Mouse (Mus musculus) 3134 (cell line): ENCODE data around the gene Spin1.

ENCODE experiments used
- DNase-seq: peaks from one replicate; pipeline ENCODE4 v3.0.0-alpha.2; 2011; ENCODE audit warnings: low spot score; ENCODE audit not compliant: insufficient read length; ENCODE audit errors: extremely low read depth

The Spin1 gene

DNA sequence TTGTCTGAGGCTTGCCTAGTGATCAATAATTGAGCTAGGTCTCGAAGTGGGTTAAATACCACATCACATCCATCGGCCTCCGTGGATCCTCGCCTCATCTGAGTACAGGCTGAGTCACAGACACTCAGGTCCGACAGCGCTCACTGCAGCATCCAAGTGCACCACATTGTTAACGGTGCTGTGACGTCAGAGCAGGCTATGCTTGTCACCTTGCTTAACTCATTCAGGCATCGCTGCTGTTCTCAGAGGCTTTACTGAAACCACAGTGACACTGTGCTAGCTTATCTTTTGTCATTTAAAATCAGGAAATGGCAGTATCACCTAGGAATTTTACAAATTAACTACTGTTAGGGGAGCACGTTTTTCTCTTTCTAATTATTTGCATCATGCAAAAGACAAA is 30.5 kb downstream of the Spin1 start:
- DNase-seq, result no peak

DNA sequence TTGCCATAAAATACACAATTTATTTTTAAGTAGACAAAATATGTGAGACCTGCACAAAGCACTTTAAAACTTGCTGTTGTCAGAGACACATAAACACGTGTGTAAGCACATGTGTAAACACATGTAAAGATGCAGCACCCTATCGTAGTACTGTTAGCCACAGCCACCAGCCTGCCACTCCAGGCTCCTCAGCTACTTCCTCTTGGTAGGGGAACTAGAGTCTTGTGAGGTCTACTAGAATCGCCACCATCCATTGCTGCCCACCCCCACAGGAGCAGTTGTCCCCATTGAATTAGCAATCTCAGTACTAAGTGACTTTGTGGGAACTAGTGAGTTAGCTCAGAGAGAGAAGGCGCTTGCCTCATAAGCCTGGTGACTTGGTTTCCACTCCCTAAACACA is 35.6 kb downstream of the Spin1 start:
- DNase-seq, result no peak

DNA sequence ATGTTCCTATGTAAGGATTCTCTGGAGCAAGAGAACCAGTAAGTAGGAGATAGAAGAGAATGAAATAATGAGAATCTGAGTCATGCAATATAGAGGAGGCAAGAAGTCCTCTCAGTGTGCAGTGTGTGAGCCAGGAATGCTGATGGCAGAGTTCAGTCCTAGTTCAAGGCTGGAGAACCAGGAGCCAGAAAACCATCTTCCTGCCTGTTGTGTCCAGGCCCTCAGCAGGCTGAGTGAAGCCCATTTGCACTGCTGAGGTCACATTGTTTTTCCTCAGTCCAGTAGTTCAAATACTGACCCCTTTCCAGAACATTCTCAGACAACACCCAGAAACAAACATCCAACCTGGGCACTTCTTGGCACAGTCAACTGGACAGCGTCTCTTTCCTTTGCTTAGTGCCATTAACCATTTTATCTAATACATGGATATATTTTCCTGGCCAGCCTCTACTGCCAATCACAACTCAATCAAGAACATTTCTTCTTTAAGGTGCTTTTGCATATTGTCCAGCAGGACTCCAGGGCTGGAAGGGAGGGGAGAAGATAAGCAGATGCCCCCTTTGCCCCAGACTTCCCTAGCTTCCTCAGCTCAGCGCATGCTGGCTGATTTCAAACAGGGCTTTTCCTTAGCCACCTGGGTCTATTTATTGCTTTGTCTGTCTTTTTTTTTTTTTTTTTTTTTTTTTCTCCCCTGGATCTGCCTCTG is 36.5 kb downstream of the Spin1 start:
- no peak for DNase-seq

DNA sequence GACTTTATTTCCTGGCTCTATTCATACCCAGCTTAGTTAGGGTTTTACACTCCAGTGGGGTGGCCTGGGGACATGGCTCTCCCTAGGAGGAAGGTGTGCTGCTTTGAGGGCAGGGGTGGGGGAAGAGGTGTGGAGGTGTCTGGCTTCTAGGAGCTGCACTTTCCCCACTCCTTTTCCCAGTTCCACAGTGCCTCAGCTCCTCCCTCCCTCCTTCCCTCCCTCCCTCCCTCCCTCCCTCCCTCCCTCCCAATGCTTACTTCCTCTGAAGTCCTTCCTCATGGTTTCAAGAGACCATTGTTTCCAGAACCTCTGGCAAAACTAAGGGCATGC is 37.0 kb downstream of the Spin1 start:
- no peak for DNase-seq

DNA sequence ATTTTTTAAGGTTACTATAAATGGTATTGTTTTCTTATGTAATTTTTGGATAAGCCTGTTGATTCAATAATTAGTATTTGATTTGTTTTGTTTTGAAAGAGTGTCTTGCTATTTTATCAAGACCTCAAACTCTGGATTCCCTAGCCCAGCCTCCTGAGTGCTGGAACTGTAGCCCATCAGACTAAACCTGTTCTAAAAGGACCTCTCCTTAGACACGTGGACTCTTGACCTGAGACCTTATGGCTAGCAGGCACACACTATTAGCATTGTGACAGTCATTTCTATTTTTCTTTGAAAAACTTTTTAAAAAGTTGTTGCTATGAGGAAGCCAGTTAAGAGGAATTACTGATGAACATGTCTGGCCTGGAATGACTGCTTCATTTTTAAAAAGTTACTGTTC is 46.4 kb downstream of the Spin1 start:
- no peak for DNase-seq

DNA sequence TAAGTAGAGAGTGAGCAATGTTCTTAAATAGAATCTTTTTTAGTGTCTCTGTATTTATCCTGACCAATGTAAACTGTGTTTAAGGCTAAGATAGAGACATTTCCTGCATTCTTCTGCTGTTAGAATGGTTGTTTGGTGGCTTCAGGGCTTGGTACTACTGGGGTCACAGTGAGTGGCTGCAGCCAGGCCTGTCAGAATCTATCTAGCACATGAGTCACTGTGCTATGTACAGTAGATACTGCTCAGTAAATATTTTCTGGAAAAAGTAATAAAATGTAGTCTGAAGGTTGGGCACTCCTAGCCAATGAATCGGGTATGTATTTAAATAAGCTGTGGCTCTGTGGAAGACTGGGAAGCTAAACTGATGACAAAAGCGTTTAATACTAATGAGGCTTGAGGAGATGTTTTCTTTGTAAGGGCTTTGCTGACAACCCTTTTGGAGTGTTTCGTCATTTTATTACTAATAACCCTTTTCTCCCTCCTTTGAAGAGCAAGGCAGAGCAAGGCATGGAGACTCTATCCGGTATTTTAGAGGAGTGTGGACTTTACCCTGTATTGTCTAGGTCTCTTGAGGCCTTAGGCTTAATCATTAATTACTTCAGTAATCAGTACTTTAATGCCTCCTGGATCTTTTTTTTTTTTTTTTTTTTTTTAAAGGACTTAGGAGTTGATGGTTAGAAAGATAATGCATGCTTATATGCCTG is 52.4 kb downstream of the Spin1 start:
- no peak for DNase-seq

DNA sequence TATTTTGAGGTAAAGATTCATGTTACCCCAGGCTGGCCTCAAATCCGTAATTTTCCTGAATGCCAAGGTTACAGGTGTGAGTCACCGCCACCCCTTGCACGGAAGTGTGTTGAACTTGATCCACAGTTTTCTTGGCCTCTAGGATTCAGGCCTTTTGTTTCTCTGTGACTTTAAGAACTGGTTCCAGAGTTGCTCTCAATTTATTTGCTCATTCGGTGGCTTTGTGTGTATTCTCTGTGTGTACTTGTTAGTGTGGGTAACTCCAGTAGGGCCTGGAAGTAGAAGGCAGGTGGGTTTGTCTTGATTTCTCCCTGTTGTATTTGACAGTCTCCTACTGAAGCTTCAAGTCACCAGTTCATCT is 53.0 kb downstream of the Spin1 start:
- no peak for DNase-seq

DNA sequence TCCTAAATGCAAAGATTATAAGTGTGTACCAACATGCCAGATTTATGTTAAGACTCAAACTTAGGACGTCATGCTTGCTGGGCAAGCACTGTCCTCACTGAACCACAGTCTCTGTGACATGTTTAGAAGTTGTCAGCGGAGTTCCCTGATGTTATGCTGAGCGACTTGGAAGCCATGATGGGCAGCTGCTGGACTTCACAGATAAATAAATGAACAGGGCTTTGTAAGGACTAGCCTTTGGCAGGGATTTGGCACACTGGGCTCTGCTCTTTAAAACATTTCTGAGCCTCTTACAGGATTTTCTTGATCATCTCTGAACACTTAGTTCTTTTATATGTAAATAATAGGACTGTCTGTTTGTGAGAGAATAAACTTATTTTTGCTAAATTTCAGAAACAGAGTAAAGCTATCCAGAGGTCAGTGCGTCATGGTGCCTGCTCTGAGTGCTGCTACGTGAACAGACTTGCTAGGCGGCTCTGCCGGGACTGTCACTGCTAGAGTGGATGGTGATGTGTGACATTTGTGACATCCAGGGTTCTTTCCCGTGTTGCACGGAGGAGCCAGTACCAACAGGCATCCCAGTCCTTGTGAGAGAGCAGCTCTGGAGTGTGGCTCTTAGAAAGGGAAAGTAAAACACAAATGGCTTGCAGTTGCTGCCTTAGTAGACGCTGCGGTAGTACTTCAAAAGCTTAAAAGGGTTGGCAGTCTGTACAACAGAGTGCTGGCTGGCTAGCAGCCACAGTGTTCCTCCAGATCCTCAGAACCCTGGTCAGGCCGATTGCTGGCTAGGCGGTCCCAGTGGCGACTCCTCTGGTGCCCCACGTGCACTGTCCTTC is 54.7 kb downstream of the Spin1 start:
- no peak for DNase-seq

DNA sequence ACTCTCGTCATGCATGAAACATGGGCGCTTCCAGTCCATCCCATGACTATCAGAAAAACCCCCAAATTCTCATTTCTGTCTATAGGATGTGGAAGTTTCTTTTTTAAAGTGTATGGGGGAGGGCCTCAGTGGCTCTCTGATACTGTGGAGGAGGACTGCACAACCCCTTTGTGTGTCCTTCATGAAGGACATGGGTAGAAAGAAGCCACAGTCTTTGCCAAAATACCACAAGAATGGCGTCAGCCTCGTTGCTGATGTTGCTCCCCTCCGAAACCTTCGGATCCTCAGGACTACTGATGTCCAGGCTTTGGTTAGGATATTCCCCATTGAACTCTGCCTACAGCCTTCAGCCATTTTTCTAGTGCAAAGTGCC is 55.3 kb downstream of the Spin1 start:
- no peak for DNase-seq

DNA sequence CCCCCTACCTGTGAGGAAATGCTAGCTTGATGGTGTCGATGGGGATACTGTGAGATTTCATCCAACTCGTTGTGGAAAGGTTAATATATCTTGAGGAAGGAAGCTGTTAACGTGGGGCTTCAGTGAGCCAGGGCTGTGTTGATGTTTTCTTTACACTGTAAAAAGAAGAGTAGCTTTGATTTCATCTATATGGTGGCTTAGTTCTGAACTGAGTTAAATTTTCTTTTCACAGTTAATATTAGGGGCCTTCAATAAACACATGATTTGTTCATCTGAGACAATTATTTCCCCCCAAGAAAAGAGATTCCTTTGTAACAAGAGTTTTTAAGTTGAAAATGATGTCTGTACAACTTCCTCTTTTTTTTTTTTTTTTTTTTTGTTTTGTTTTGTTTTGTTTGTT is 56.6 kb downstream of the Spin1 start:
- no peak for DNase-seq

DNA sequence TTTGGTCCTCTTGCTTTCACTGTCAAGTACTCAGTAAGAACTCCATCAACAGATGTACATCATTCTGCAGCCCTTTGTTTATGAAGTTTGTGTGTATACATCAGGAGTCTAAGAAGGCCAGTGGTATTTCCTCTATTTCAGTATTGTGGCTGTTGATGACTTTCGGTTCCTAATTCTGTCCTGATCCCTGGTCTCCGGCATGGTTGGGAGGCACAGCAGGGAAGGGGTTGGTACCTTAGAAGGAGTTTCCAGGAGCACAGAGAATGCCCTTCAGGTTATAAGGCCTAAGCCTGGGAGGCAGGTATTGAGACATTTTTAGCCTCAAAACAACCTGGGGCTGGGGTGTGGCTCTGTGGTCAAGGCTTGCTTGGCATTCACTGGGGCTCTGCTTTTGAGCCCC is 61.0 kb downstream of the Spin1 start:
- DNase-seq, result no peak

DNA sequence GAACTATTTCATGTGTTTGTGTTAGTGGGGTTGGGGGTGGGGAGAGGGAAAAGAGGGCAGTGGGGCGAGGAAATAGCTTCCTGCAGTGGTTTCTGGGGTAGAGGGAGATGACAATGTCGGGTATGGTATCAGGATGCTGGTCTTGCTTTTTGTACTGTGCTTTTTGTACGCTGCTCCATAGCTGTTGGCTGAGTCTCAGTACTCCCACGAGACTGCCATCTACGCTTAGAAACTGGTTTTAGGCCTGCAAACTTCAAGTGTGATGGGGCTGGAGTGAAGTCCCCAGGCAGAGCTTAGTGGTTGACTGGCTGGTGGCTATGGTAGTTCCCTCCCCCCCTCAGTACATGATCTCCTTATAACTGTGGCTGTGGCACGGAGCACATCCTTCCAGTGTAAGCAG is 61.6 kb downstream of the Spin1 start:
- no peak for DNase-seq

DNA sequence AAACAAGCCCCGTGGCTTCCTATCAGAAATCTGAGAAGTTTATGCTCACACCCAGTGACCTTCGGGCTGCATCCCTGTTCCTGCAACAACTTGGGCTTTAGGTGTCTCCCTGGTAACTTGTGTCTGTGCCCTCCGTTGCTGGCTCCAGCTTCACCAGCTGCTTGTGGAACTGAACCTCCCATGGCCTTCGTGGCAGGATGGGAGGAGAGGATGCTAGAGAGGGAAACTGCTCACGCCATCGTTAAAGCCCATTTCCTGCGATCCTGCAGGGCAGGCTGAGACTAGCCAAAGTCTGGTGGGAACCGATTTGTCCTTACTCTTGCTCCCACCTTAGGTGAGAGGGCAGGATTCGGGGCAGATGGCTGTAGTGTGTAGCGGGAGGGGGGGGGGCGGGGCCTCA is 66.0 kb downstream of the Spin1 start:
- no peak for DNase-seq

DNA sequence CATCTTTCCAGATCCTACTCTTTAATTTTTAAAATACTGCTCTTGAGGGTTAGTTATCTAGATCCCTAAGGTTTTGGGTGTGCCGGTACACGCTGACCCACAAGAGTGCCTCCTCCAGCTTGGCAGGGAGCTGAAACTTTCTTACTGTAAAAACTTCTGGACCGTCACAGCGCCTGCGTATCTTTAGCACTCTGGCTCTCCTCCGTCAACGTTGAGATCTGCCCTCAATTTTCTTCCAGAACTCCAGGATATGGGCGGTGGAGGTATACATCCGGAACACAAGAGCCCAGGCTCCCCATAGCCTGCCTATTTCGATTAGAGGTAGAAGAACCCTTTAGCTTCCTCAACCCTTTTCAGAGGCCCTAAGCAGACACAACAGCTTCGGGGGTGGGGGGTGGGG is 69.5 kb downstream of the Spin1 start:
- no peak for DNase-seq

DNA sequence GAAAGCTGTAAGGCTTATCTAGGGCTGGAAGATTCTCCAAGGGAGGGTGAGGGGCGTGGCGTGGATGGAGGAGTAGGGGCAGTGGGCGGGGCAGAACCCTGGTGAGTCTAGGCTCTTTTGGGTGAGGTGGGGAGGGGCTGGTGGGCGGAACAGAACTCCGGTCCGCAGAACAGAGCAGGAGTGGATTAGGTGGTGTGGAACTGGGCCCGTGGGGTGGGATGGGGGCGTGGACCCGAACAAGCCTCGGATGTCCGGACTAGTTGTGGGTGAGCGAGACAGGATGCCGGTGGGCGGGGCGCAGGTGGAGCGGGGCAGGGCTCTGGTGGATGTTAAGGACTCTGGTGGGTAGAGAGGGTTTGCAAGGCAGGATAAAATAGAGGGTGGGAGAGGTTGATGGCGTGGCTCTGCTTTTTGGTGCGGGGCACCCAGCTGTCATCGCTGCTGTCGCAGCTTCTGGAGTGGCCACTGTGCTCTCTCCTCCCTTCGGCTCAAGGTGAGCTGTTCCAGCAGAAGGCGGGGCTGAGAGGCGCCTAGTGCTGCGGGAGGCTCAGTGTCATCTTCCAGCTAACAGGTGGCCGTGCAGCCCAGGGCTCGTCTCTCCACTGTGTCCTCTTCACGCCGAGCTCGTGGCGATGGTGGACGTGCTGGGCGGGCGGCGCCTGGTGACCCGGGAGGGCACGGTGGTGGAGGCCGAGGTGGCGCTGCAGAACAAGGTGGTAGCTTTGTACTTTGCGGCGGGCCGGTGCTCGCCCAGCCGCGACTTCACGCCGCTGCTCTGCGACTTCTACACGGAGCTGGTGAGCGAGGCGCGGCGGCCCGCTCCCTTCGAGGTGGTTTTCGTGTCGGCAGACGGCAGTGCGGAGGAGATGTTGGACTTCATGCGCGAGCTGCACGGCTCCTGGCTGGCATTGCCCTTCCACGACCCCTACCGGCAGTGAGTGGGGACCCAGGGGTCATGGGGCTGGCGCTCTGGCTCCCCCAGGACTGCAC is 70.3 kb downstream of the Spin1 start, which contains the start of gene Nxnl2:
TSS of gene Nxnl2 (plus strand) at position 332 of the 990 bp plus-strand sequence.
- no peak for DNase-seq

DNA sequence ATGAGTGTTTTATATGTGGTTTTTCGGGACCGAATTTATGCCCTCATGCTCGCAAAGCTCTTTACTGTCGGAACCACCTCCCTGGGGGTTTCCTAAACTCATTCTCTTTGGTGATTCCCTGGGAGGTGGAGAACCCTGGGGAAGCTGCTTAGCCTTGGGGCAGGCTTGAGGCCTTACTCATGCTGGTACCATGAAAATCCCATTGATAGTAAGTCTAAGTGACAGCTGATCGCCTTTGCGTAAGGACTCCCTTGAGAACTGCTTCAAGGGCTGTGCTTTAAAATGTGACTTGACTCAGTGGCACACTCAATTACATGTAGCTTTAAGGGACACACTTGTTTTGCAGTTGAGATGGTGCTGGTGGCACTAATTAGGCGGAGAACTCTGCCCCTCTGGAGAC is 71.9 kb downstream of the Spin1 start:
- DNase-seq, result no peak

DNA sequence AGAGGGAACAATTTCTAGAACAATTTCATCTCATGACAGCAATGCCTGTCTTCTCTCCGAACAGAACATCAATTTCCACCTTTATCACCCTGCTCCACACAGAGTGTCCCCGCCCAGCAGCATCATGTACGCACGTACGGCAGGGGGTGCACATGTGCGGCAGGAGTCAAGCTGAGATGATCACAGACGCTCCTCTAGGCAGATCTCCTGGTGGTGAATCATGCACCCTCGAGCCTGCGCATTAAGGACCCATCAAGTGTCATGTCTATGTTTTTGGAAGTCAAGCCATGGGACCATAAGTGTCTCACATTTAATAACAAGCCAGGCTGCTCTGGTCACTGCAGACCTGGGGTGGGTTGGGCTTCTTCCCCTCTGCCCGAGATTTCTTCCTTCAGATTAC is 78.3 kb downstream of the Spin1 start:
- no peak for DNase-seq

DNA sequence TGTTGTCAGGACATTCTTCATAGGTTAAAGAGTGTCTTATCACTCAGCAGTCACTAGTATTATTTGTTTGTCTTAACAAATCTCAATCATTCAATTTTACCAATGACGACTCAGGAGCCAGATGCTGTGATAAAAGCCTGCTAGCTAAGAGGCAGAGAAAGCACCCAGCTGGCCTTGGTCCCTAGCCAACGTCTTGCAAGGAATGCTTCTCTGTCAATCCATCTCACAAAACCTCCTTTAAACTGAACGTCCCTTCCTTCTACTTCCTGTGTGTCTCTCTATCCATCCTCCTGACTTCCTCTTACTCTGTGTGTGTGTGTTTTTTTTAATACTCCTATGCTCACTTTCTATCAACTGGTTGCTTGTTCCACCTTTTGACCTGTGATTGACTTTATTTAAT is 78.7 kb downstream of the Spin1 start:
- DNase-seq, result no peak

DNA sequence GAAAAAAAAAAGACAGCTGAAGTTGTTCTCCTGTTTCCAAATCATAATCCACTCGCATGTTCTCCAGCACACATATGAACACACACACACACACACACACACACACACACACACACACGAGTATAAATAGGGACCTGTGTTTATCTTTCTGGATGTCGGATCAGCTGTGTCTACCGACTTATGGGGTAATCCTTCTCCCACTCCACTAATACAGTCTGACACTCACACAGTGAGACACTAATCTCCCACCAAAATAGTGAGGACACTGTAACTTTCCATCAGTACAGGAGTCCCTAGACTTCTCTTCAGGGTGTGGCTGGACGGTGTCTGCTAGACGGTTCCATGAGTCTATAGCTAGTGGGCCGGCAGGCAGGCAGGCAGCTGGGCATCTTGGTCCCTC is 81.6 kb downstream of the Spin1 start:
- DNase-seq, result no peak

DNA sequence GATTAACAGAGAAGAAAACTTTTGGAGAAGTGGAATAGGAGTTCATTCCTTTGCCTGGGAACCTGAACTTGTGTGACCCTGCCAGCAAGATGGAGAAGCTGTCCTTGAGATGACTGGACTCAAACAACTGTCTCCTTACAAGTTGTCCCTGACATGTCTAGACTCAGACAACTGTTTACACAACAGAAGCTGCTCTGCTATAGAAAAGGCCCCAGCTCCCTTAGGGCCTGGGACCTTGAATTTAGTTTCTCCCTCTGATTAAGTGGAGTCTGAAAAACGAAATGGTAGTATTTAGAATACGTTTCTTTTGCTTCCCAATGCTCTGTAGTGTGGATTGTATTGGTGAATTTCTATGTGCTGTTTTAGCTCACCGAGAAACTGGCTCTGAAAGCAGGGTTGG is 84.2 kb downstream of the Spin1 start:
- no peak for DNase-seq

DNA sequence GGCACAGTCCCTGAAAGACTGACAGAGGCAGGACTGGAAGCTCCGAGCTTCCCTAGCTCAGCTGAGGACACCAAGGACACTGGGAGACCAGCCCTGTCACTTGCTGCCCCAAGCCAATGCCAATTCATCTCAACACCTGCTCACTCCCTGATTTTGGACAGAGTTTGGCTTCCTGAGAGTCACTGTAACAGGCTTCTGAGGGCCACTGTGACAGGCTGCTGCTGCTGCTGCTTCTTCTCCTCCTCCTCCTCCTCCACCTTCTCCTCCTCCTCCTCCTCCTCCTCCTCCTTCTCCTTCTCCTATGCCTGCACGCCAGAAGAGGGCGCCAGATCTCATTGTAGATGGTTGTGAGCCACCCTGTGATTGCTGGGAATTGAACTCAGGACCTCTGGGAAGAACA is 89.7 kb downstream of the Spin1 start:
- DNase-seq, result no peak
